ENCODE assay signal across 1 mouse cellular context in the genomic region with DNA sequence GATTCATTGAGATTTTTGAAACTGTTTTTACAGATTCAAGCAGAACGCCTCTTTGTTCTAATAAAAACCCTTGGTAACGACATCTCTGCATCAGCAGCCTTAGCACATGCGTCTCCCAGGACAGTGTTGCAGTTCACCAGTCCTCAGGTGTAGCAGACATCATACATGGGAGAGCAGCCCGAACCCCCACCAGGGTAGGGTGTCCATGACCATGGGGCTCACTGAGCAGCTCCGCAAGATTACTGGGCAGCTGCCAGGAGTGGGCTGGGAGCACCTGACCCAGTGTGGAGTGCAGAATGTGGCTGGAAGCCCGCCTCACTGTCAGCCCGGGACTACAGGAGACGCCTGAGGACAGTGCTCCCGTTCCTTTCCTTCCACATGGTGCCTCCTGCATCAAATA.
TF ChIP-seq lines count a peak whose summit lies in the region.

No protein-coding gene starts in this region.

TF ChIP-seq in MEL, 35 proteins besides CTCF, POLR2A, EP300 and RAD21:
- TF ChIP-seq ZKSCAN1 (IDR thresholded peaks at IDR 0.05; ENCODE audit: low read depth, low read length) (peak; percentile 62; the same call in 1 of the 2 replicates), TCF12 (IDR thresholded peaks at IDR 0.05; ENCODE audit: low read depth, low read length) (no peak), BHLHE40 (IDR thresholded peaks at IDR 0.05; ENCODE audit: borderline replicate concordance, low read depth, low read length) (no peak), ZMIZ1 (IDR thresholded peaks at IDR 0.05; ENCODE audit: low read depth, low read length) (peak; percentile 20), USF2 (IDR thresholded peaks at IDR 0.05; ENCODE audit: borderline replicate concordance in 1 of 2, insufficient read depth in 1 of 2, low read depth in 1 of 2, low read length in 2 of 2) (no peak), POLR2AphosphoS2 (IDR thresholded peaks at IDR 0.05; ENCODE audit: low read length) (0 out of 2 replicates have a peak, but pooled peaks have one; percentile 60), POLR2AphosphoS5 (IDR thresholded peaks at IDR 0.05; ENCODE audit: borderline replicate concordance, low read depth, low read length) (0 out of 2 replicates have a peak, but pooled peaks have one; percentile 64), MAZ (IDR thresholded peaks at IDR 0.05; ENCODE audit: low read depth, low read length) (0 out of 2 replicates have a peak, but pooled peaks have one; percentile 15), ZNF384 (IDR thresholded peaks at IDR 0.05; ENCODE audit: low read depth, low read length) (no peak)
TF ChIP-seq in MEL: peak in this region for 5.
